Mouse (Mus musculus) testis, adult 2 months (tissue): ENCODE measurements around the gene Denr.

Experiments used
- CTCF ChIP-seq: fragments of 200-500 bp; IDR thresholded peaks from 2 replicates; pipeline ENCODE4 v1.5.1; 2012; ENCODE audit warnings: low read depth, mild to moderate bottlenecking, inconsistent platforms, low read length, moderate library complexity; ENCODE audit not compliant: control insufficient read depth, insufficient read depth, insufficient replicate concordance
- POLR2A ChIP-seq: fragments of 200-500 bp; IDR thresholded peaks from 2 replicates; pipeline ENCODE4 v1.6.1; 2012; ENCODE audit warnings: low read depth, mild to moderate bottlenecking, inconsistent platforms, low read length, moderate library complexity; ENCODE audit not compliant: control insufficient read depth

- no peak for TF ChIP-seq CTCF
- TF ChIP-seq POLR2A: no peak
Measured at GRCm38 (mm10) chr5:123890312-123890711, 16.7 kb upstream of the Denr start.
